Mouse (Mus musculus): ENCODE measurements around the gene Arsg. TPM values are rescaled to one million over a fixed set of nuclear protein-coding genes. Genes with fewer than 3 reads are reported as not detected.
"Not testable (repeated sequence)": the region's sequence is repeated elsewhere in the genome, so short reads cannot be mapped to it uniquely, and the experiment has no call there.

Arsg gene
- polyA plus RNA-seq, 1 experiment from 2014 or later, result 6.1 TPM

GRCm38 (mm10) chr11:109616766-109617165 lies 143.6 kb downstream of the Arsg start:
- Histone ChIP-seq H3K4me3 (ENCODE audit: low read length) (no peak overlapping the region), H3K27ac (ENCODE audit: low read depth, low read length) (no peak overlapping the region), H3K36me3 (ENCODE audit: control insufficient read depth, insufficient read depth, low read length) (no peaks in the 10 kb centered on the region), H3K4me1 (ENCODE audit: control insufficient read depth, insufficient read depth, low read length) (peaks cover 4% of the 10 kb centered on the region; the same call in 1 of the 2 replicates), H3K27me3 (ENCODE audit: control insufficient read depth, insufficient read depth, low read length) (no peaks in the 10 kb centered on the region), H3K4me2 (replicated peaks; ENCODE audit: low read depth, low read length) (no peak overlapping the region), H3K9me3 (ENCODE audit: control insufficient read depth, low read length) (no peaks in the 10 kb centered on the region), H3K9ac (ENCODE audit: low read depth, low read length) (no peak overlapping the region)
- WGBS, result 49% methylated on average over 4 of the region's 4 CpGs
- ATAC-seq (ENCODE audit: low FRiP score, low TSS enrichment), result no peak

GRCm38 (mm10) chr11:109619055-109619454 lies 145.9 kb downstream of the Arsg start:
- not testable (repeated sequence) for H3K27ac ChIP-seq (ENCODE audit: low read depth, low read length); ATAC-seq (ENCODE audit: low FRiP score, low TSS enrichment); H3K9me3 ChIP-seq (ENCODE audit: control insufficient read depth, low read length); H3K36me3 ChIP-seq (ENCODE audit: control insufficient read depth, insufficient read depth, low read length); H3K9ac ChIP-seq (ENCODE audit: low read depth, low read length); H3K27me3 ChIP-seq (ENCODE audit: control insufficient read depth, insufficient read depth, low read length); H3K4me3 ChIP-seq (ENCODE audit: low read length); H3K4me2 ChIP-seq (replicated peaks; ENCODE audit: low read depth, low read length); H3K4me1 ChIP-seq (ENCODE audit: control insufficient read depth, insufficient read depth, low read length)
- 37% methylated on average over 8 of the region's 8 CpGs for WGBS

- H3K4me3 ChIP-seq (ENCODE audit: low read length), result no peak overlapping the region
- no peak overlapping the region for H3K27ac ChIP-seq (ENCODE audit: low read depth, low read length)
- H3K4me2 ChIP-seq (replicated peaks; ENCODE audit: low read depth, low read length), result no peak overlapping the region
- no peaks in the 10 kb centered on the region for H3K36me3 ChIP-seq (ENCODE audit: control insufficient read depth, insufficient read depth, low read length)
- peaks cover 10% of the 10 kb centered on the region for H3K4me1 ChIP-seq (ENCODE audit: control insufficient read depth, insufficient read depth, low read length)
- no peaks in the 10 kb centered on the region for H3K27me3 ChIP-seq (ENCODE audit: control insufficient read depth, insufficient read depth, low read length)
- WGBS, result 69% methylated on average over 6 of the region's 6 CpGs
- no peak for ATAC-seq (ENCODE audit: low FRiP score, low TSS enrichment)
- no peaks in the 10 kb centered on the region for H3K9me3 ChIP-seq (ENCODE audit: control insufficient read depth, low read length)
- no peak overlapping the region for H3K9ac ChIP-seq (ENCODE audit: low read depth, low read length)
Measured at GRCm38 (mm10) chr11:109620356-109620755, 147.2 kb downstream of the Arsg start.

GRCm38 (mm10) chr11:109621183-109621582 lies 148.0 kb downstream of the Arsg start:
- Histone ChIP-seq H3K27ac (ENCODE audit: low read depth, low read length) (no peak overlapping the region), H3K27me3 (ENCODE audit: control insufficient read depth, insufficient read depth, low read length) (no peaks in the 10 kb centered on the region), H3K9ac (ENCODE audit: low read depth, low read length) (no peak overlapping the region), H3K9me3 (ENCODE audit: control insufficient read depth, low read length) (no peaks in the 10 kb centered on the region), H3K4me3 (ENCODE audit: low read length) (no peak overlapping the region), H3K36me3 (ENCODE audit: control insufficient read depth, insufficient read depth, low read length) (no peaks in the 10 kb centered on the region), H3K4me1 (ENCODE audit: control insufficient read depth, insufficient read depth, low read length) (peaks cover 10% of the 10 kb centered on the region), H3K4me2 (replicated peaks; ENCODE audit: low read depth, low read length) (no peak overlapping the region)
- ATAC-seq (ENCODE audit: low FRiP score, low TSS enrichment), result 0 out of 2 replicates have a peak, but pooled peaks have one; percentile 29
- 18% methylated on average over 2 of the region's 2 CpGs for whole genome bisulfite sequencing

GRCm38 (mm10) chr11:109622518-109623037 lies 149.4 kb downstream of the Arsg start:
- Histone ChIP-seq H3K4me3 (ENCODE audit: low read length) (peak overlapping the region; percentile 9; the same call in 1 of the 2 replicates), H3K9me3 (ENCODE audit: control insufficient read depth, low read length) (no peaks in the 10 kb centered on the region), H3K27me3 (ENCODE audit: control insufficient read depth, insufficient read depth, low read length) (no peaks in the 10 kb centered on the region), H3K4me1 (ENCODE audit: control insufficient read depth, insufficient read depth, low read length) (peaks cover 10% of the 10 kb centered on the region), H3K27ac (ENCODE audit: low read depth, low read length) (no peak overlapping the region), H3K9ac (ENCODE audit: low read depth, low read length) (peak overlapping the region; percentile 8; the same call in 1 of the 2 replicates), H3K4me2 (replicated peaks; ENCODE audit: low read depth, low read length) (peak overlapping the region; percentile 42), H3K36me3 (ENCODE audit: control insufficient read depth, insufficient read depth, low read length) (no peaks in the 10 kb centered on the region)
- peak; percentile 54 for ATAC-seq (ENCODE audit: low FRiP score, low TSS enrichment)
- WGBS, result 8% methylated on average over 15 of the region's 15 CpGs

Small RNA genes within 50 kb of the gene (microRNA-seq; reads per million reads assigned to microRNA genes)
- gene Gm25540, result not detected

Other genes with a start within 250 kb of the Arsg start
- 1.4 and 2.3 TPM in 2 replicates for gene Rgs9, start 175.2 kb upstream of the Arsg start, polyA plus RNA-seq (2014; fragmentation: Nextera tagmentation; extraction: Ambion mirVana)
- 19.0 and 31.0 TPM in 2 replicates for gene Gna13, start 110.5 kb upstream of the Arsg start, polyA plus RNA-seq (2014; fragmentation: Nextera tagmentation; extraction: Ambion mirVana)
- gene 9930022D16Rik, start 59.5 kb upstream of the Arsg start, polyA plus RNA-seq (2014; fragmentation: Nextera tagmentation; extraction: Ambion mirVana), result not detected in 2 replicates
- 42.1 and 49.8 TPM in 2 replicates for gene Amz2, start 47.4 kb upstream of the Arsg start, polyA plus RNA-seq (2014; fragmentation: Nextera tagmentation; extraction: Ambion mirVana)
- 9.7 and 11.8 TPM in 2 replicates for gene Slc16a6, start 224 bp downstream of the Arsg start, polyA plus RNA-seq (2014; fragmentation: Nextera tagmentation; extraction: Ambion mirVana)
- 15.0 and 19.6 TPM in 2 replicates for gene Wipi1, start 138.6 kb downstream of the Arsg start, polyA plus RNA-seq (2014; fragmentation: Nextera tagmentation; extraction: Ambion mirVana)
- 273 and 367 TPM in 2 replicates for gene Prkar1a, start 176.0 kb downstream of the Arsg start, polyA plus RNA-seq (2014; fragmentation: Nextera tagmentation; extraction: Ambion mirVana)
- 1.5 and 1.9 TPM in 2 replicates for gene Fam20a, start 248.9 kb downstream of the Arsg start, polyA plus RNA-seq (2014; fragmentation: Nextera tagmentation; extraction: Ambion mirVana)